Mouse (Mus musculus): ENCODE data around the gene Akr7a5. TPM values are rescaled to one million over a fixed set of nuclear protein-coding genes. Genes with fewer than 3 reads are reported as not detected.
A peak's percentile ranks its signal among the peaks of the same experiment; 100 is the strongest.

Akr7a5 gene
- total and polyA plus RNA-seq, 3 experiments: 39.4 to 43.2 TPM; not detected in 1

- Histone ChIP-seq H3K9me3 (replicated peaks; ENCODE audit: insufficient read depth, low read length) (no peaks in the 10 kb centered on the region), H3K27ac (ENCODE audit: control insufficient read depth, low read depth, low read length) (no peak overlapping the region), H3K4me3 (ENCODE audit: control insufficient read depth in 1 of 2, insufficient read depth in 1 of 2, low read depth in 2 of 2, low read length in 2 of 2) (no peak overlapping the region), H3K36me3 (ENCODE audit: control insufficient read depth in 1 of 2, insufficient read depth in 2 of 2, low read length in 2 of 2) (no peaks in the 10 kb centered on the region; a peak in 1 of 4 replicates), H3K79me2 (ENCODE audit: control insufficient read depth, insufficient read depth, low read length, poor library complexity) (peaks cover 2% of the 10 kb centered on the region; the same call in 1 of the 2 replicates), H3K27me3 (ENCODE audit: control insufficient read depth in 1 of 2, insufficient read depth in 2 of 2, low read length in 2 of 2) (no peaks in the 10 kb centered on the region), H3K4me1 (ENCODE audit: control insufficient read depth in 1 of 2, insufficient read depth in 2 of 2, low read length in 2 of 2) (peaks cover 0 to 9% of the 10 kb centered on the region in 2 experiments; a peak in 2 of 4 replicates), H3K9ac (ENCODE audit: control insufficient read depth, low read depth, low read length, poor library complexity, severe bottlenecking) (no peak overlapping the region)
- TF ChIP-seq MYB (IDR thresholded peaks at IDR 0.05; ENCODE audit: low read depth, low read length): no peak
- no peak for TF ChIP-seq MYC (IDR thresholded peaks at IDR 0.05; ENCODE audit: low read depth, low read length)
- no peak for TF ChIP-seq USF1 (IDR thresholded peaks at IDR 0.05; ENCODE audit: low read depth, low read length)
- TF ChIP-seq ZKSCAN1 (IDR thresholded peaks at IDR 0.05; ENCODE audit: low read depth, low read length): no peak
- TF ChIP-seq RAD21 (IDR thresholded peaks at IDR 0.05; ENCODE audit: low read depth, low read length): no peak
- no peak for TF ChIP-seq TAL1 (IDR thresholded peaks at IDR 0.05; ENCODE audit: low read length)
- no peak for TF ChIP-seq MEF2A (IDR thresholded peaks at IDR 0.05; ENCODE audit: extremely low read depth, insufficient replicate concordance, low read depth, low read length, poor library complexity, severe bottlenecking)
- TF ChIP-seq MAX (IDR thresholded peaks at IDR 0.05; ENCODE audit: low read length): no peak
- no peak for TF ChIP-seq E2F4 (IDR thresholded peaks at IDR 0.05; ENCODE audit: borderline replicate concordance, low read depth, low read length)
- TF ChIP-seq ZMIZ1 (IDR thresholded peaks at IDR 0.05; ENCODE audit: low read depth, low read length): no peak
- no peak for DNase-seq (ENCODE audit: low read depth, low spot score)
These were observed 5.0 kb upstream of the Akr7a5 start for GRCm38 (mm10) chr4:139305521-139305920.

- Histone ChIP-seq H3K27me3 (ENCODE audit: control insufficient read depth in 1 of 2, insufficient read depth in 2 of 2, low read length in 2 of 2) (no peaks in the 10 kb centered on the region), H3K27ac (ENCODE audit: control insufficient read depth, low read depth, low read length) (no peak overlapping the region), H3K9me3 (replicated peaks; ENCODE audit: insufficient read depth, low read length) (no peaks in the 10 kb centered on the region), H3K9ac (ENCODE audit: control insufficient read depth, low read depth, low read length, poor library complexity, severe bottlenecking) (no peak overlapping the region), H3K4me1 (ENCODE audit: control insufficient read depth in 1 of 2, insufficient read depth in 2 of 2, low read length in 2 of 2) (peaks cover 0 to 9% of the 10 kb centered on the region in 2 experiments; a peak in 2 of 4 replicates), H3K4me3 (ENCODE audit: control insufficient read depth in 1 of 2, insufficient read depth in 1 of 2, low read depth in 2 of 2, low read length in 2 of 2) (no peak overlapping the region), H3K36me3 (ENCODE audit: control insufficient read depth in 1 of 2, insufficient read depth in 2 of 2, low read length in 2 of 2) (no peaks in the 10 kb centered on the region; a peak in 1 of 4 replicates), H3K79me2 (ENCODE audit: control insufficient read depth, insufficient read depth, low read length, poor library complexity) (peaks cover 4% of the 10 kb centered on the region; the same call in 1 of the 2 replicates)
- peak; percentile 58 for DNase-seq (ENCODE audit: low read depth, low spot score)
- TF ChIP-seq TAL1 (IDR thresholded peaks at IDR 0.05; ENCODE audit: low read length): no peak
These were observed 2.6 kb upstream of the Akr7a5 start for GRCm38 (mm10) chr4:139307916-139308315.

- peak overlapping the region; percentile 93 for H3K9ac ChIP-seq (ENCODE audit: control insufficient read depth, low read depth, low read length, poor library complexity, severe bottlenecking)
- TF ChIP-seq ELF1 (IDR thresholded peaks at IDR 0.05; ENCODE audit: low read depth, low read length) (no peak), CHD1 (IDR thresholded peaks at IDR 0.05; ENCODE audit: low read depth, low read length) (no peak), USF1 (IDR thresholded peaks at IDR 0.05; ENCODE audit: low read depth, low read length) (no peak), RCOR1 (IDR thresholded peaks at IDR 0.05; ENCODE audit: low read depth, low read length) (no peak), USF2 (IDR thresholded peaks at IDR 0.05; ENCODE audit: borderline replicate concordance in 1 of 2, insufficient read depth in 1 of 2, low read depth in 1 of 2, low read length in 2 of 2) (no peak), ZMIZ1 (IDR thresholded peaks at IDR 0.05; ENCODE audit: low read depth, low read length) (no peak), GATA1 (IDR thresholded peaks at IDR 0.05; ENCODE audit: low read depth, low read length) (no peak), KAT2A (conservative IDR thresholded peaks at IDR 0.05; ENCODE audit: low read depth, low read length) (no peak), MXI1 (IDR thresholded peaks at IDR 0.05; ENCODE audit: low read depth, low read length) (no peak), NELFE (IDR thresholded peaks at IDR 0.05; ENCODE audit: low read depth, low read length) (no peak), ETS1 (IDR thresholded peaks at IDR 0.05; ENCODE audit: low read depth, low read length) (no peak), EP300 (IDR thresholded peaks at IDR 0.05; ENCODE audit: low read depth in 1 of 2, low read length in 2 of 2) (no peak), MAZ (IDR thresholded peaks at IDR 0.05; ENCODE audit: low read depth, low read length) (no peak), E2F4 (IDR thresholded peaks at IDR 0.05; ENCODE audit: borderline replicate concordance, low read depth, low read length) (no peak), RAD21 (IDR thresholded peaks at IDR 0.05; ENCODE audit: low read depth, low read length) (no peak), CTCF (IDR thresholded peaks at IDR 0.05 in 2 of 3, conservative IDR thresholded peaks at IDR 0.05 in 1 of 3; ENCODE audit: control insufficient read depth in 1 of 3, insufficient read depth in 1 of 3, low read depth in 2 of 3, low read length in 3 of 3, poor library complexity in 1 of 3, severe bottlenecking in 1 of 3) (no peak), TBP (IDR thresholded peaks at IDR 0.05; ENCODE audit: low read depth, low read length) (no peak), ZKSCAN1 (IDR thresholded peaks at IDR 0.05; ENCODE audit: low read depth, low read length) (no peak), UBTF (IDR thresholded peaks at IDR 0.05; ENCODE audit: borderline replicate concordance, insufficient read depth, low read depth, low read length) (no peak), MEF2A (IDR thresholded peaks at IDR 0.05; ENCODE audit: extremely low read depth, insufficient replicate concordance, low read depth, low read length, poor library complexity, severe bottlenecking) (no peak)
- H3K4me1 ChIP-seq (ENCODE audit: control insufficient read depth in 1 of 2, insufficient read depth in 2 of 2, low read length in 2 of 2): peaks cover 0 to 9% of the 10 kb centered on the region in 2 experiments; a peak in 2 of 4 replicates
- H3K79me2 ChIP-seq (ENCODE audit: control insufficient read depth, insufficient read depth, low read length, poor library complexity): peaks cover 4% of the 10 kb centered on the region; the same call in 1 of the 2 replicates
- H3K27me3 ChIP-seq (ENCODE audit: control insufficient read depth in 1 of 2, insufficient read depth in 2 of 2, low read length in 2 of 2): no peaks in the 10 kb centered on the region
- H3K36me3 ChIP-seq (ENCODE audit: control insufficient read depth in 1 of 2, insufficient read depth in 2 of 2, low read length in 2 of 2): no peaks in the 10 kb centered on the region; a peak in 1 of 4 replicates
- H3K4me3 ChIP-seq (ENCODE audit: control insufficient read depth in 1 of 2, insufficient read depth in 1 of 2, low read depth in 2 of 2, low read length in 2 of 2): peak overlapping the region; percentile 86 to 88
- no peaks in the 10 kb centered on the region for H3K9me3 ChIP-seq (replicated peaks; ENCODE audit: insufficient read depth, low read length)
- peak; percentile 19 for DNase-seq (ENCODE audit: low read depth, low spot score)
- H3K27ac ChIP-seq (ENCODE audit: control insufficient read depth, low read depth, low read length): no peak overlapping the region
These were observed 893 bp upstream of the Akr7a5 start for GRCm38 (mm10) chr4:139309651-139310050.
